Comparison of ENCODE assay signal across 8 mouse cellular contexts in the genomic region with DNA sequence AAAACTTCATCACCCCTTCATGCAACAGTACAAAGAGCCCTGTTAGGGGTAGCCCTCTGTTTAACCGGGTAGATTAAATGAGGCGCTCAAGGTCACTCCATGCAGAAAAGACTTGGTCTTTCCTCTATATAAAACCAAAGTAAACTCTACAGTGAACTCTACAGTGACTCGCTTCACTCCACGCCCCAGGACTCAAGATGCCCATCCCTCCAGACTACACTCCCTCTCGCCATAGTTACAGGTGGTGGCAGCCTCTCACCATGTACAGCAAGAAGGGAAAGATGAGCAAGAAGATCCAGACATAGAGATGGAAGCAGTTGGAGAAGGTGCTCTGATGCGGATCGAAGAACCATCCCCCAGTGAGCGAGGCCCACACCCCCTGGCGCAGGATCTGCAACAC. TPM values are rescaled to one million over a fixed set of nuclear protein-coding genes. Genes with fewer than 3 reads are reported as not detected.
A peak's percentile ranks its signal among the peaks of the same experiment; 100 is the strongest.
DNase-seq lines count a peak whose midpoint lies in the region; ATAC-seq and TF ChIP-seq lines count a peak whose summit lies in the region.

No protein-coding gene starts in this region.

- TF ChIP-seq POLR2A in bone marrow macrophage, adult 2 months (IDR thresholded peaks at IDR 0.05; ENCODE audit: borderline replicate concordance, low read depth, low read length), result no peak

- peak overlapping the region; percentile 96 for H3K27ac ChIP-seq in kidney, embryonic 15.5 days
- H3K27ac ChIP-seq in bone marrow macrophage, adult 2 months (ENCODE audit: insufficient read depth, low read depth, low read length), result no peak overlapping the region
- peak overlapping the region; percentile 78 for H3K27ac ChIP-seq in hindbrain, embryonic 14.5 days
- H3K27ac ChIP-seq in midbrain, embryonic 15.5 days, result peak overlapping the region; percentile 88

- TF ChIP-seq CTCF in bone marrow macrophage, adult 2 months (IDR thresholded peaks at IDR 0.05; ENCODE audit: low read depth, low read length), result no peak

- peak overlapping the region; percentile 96 for H3K4me2 ChIP-seq in kidney, embryonic 15.5 days
- peak overlapping the region; percentile 99 for H3K4me2 ChIP-seq in hindbrain, embryonic 14.5 days (replicated peaks)
- H3K4me2 ChIP-seq in midbrain, embryonic 15.5 days, result peak overlapping the region; percentile 99

- ATAC-seq in kidney, embryonic 15.5 days (replicated peaks; ENCODE audit: low FRiP score), result no peak
- ATAC-seq in hindbrain, embryonic 14.5 days (ENCODE audit: low FRiP score), result no peak
- ATAC-seq in midbrain, embryonic 15.5 days (replicated peaks), result no peak
- ATAC-seq in frontal cortex, adult (ENCODE audit: low TSS enrichment), result no peak

- peak overlapping the region; percentile 79 for H3K9ac ChIP-seq in kidney, embryonic 15.5 days
- H3K9ac ChIP-seq in hindbrain, embryonic 14.5 days, result peak overlapping the region; percentile 93
- peak overlapping the region; percentile 95 for H3K9ac ChIP-seq in midbrain, embryonic 15.5 days

- peak overlapping the region; percentile 81 for H3K4me3 ChIP-seq in kidney, embryonic 15.5 days (replicated peaks)
- peak overlapping the region; percentile 66 for H3K4me3 ChIP-seq in bone marrow macrophage, adult 2 months (ENCODE audit: insufficient read depth, low read length)
- peak overlapping the region; percentile 97 for H3K4me3 ChIP-seq in hindbrain, embryonic 14.5 days (replicated peaks; ENCODE audit: low read length)
- H3K4me3 ChIP-seq in midbrain, embryonic 15.5 days, result peak overlapping the region; percentile 98

- peaks cover 40% of the 10 kb centered on the region for H3K4me1 ChIP-seq in kidney, embryonic 15.5 days
- peaks cover 5% of the 10 kb centered on the region for H3K4me1 ChIP-seq in bone marrow macrophage, adult 2 months (ENCODE audit: control insufficient read depth, insufficient read depth, low read length)
- peaks cover 32% of the 10 kb centered on the region for H3K4me1 ChIP-seq in hindbrain, embryonic 14.5 days (replicated peaks; ENCODE audit: control insufficient read depth, insufficient read depth, low read length)
- peaks cover 49% of the 10 kb centered on the region for H3K4me1 ChIP-seq in midbrain, embryonic 15.5 days

- 15% methylated on average over 9 of the region's 9 CpGs for WGBS in kidney, embryonic 15.5 days
- 23% methylated on average over 9 of the region's 9 CpGs for WGBS in hindbrain, embryonic 14.5 days
- 21% methylated on average over 9 of the region's 9 CpGs for WGBS in midbrain, embryonic 15.5 days

- no peaks in the 10 kb centered on the region for H3K27me3 ChIP-seq in kidney, embryonic 15.5 days
- H3K27me3 ChIP-seq in hindbrain, embryonic 14.5 days (ENCODE audit: control insufficient read depth, insufficient read depth, low read length), result no peaks in the 10 kb centered on the region
- no peaks in the 10 kb centered on the region for H3K27me3 ChIP-seq in midbrain, embryonic 15.5 days (replicated peaks)

- no peak for DNase-seq in kidney, adult 8-10 months
- no peak for DNase-seq in hindbrain, embryonic 14.5 days (ENCODE audit: low spot score)
- no peak for DNase-seq in thymus, postnatal 4 days
- DNase-seq in yolk sac, embryonic 10.5 days (ENCODE audit: low spot score), result no peak

- peaks cover 55% of the 10 kb centered on the region for H3K36me3 ChIP-seq in kidney, embryonic 15.5 days
- H3K36me3 ChIP-seq in hindbrain, embryonic 14.5 days (replicated peaks; ENCODE audit: control insufficient read depth, insufficient read depth), result peaks cover 43% of the 10 kb centered on the region
- H3K36me3 ChIP-seq in midbrain, embryonic 15.5 days (replicated peaks), result peaks cover 37% of the 10 kb centered on the region

- H3K9me3 ChIP-seq in kidney, embryonic 15.5 days (replicated peaks), result no peaks in the 10 kb centered on the region
- no peaks in the 10 kb centered on the region for H3K9me3 ChIP-seq in hindbrain, embryonic 14.5 days (ENCODE audit: control insufficient read depth, low read length)
- H3K9me3 ChIP-seq in midbrain, embryonic 15.5 days, result no peaks in the 10 kb centered on the region

RNA-seq across cellular contexts. Expression of gene Map3k11, which starts 0.8 kb away (rescaled TPM):
- polyA plus RNA-seq in kidney, embryonic 15.5 days (2015; fragmentation: Nextera tagmentation; extraction: Ambion mirVana), result 42.6 and 43.2 TPM in 2 replicates
- 79.9 and 99.1 TPM in 2 replicates for polyA plus RNA-seq in bone marrow macrophage, adult 2 months (2012; ENCODE audit: insufficient read depth, insufficient read length, missing spikeins)
- 11.4 and 11.5 TPM in 2 replicates for polyA plus RNA-seq in hindbrain, embryonic 14.5 days (2014; fragmentation: Nextera tagmentation; extraction: Ambion mirVana)
- polyA plus RNA-seq in midbrain, embryonic 15.5 days (2015; fragmentation: Nextera tagmentation; extraction: Ambion mirVana), result 12.5 and 14.0 TPM in 2 replicates

RNA-seq across cellular contexts. Expression of gene Pcnx3, which starts 1.0 kb away (rescaled TPM):
- 22.2 and 30.1 TPM in 2 replicates for polyA plus RNA-seq in kidney, embryonic 15.5 days (2015; fragmentation: Nextera tagmentation; extraction: Ambion mirVana)
- 43.3 and 54.9 TPM in 2 replicates for polyA plus RNA-seq in bone marrow macrophage, adult 2 months (2012; ENCODE audit: insufficient read depth, insufficient read length, missing spikeins)
- 28.3 and 32.1 TPM in 2 replicates for polyA plus RNA-seq in hindbrain, embryonic 14.5 days (2014; fragmentation: Nextera tagmentation; extraction: Ambion mirVana)
- 29.2 TPM in 2 replicates for polyA plus RNA-seq in midbrain, embryonic 15.5 days (2015; fragmentation: Nextera tagmentation; extraction: Ambion mirVana)

RNA-seq across cellular contexts. Expression of gene Kcnk7, which starts 16.4 kb away (rescaled TPM):
- 0.15 and 0.38 TPM in 2 replicates for polyA plus RNA-seq in kidney, embryonic 15.5 days (2015; fragmentation: Nextera tagmentation; extraction: Ambion mirVana)
- polyA plus RNA-seq in bone marrow macrophage, adult 2 months (2012; ENCODE audit: insufficient read depth, insufficient read length, missing spikeins), result not detected in 2 replicates
- polyA plus RNA-seq in hindbrain, embryonic 14.5 days (2014; fragmentation: Nextera tagmentation; extraction: Ambion mirVana), result 0.36 TPM in 1 of 2 replicates, not detected in the other
- polyA plus RNA-seq in midbrain, embryonic 15.5 days (2015; fragmentation: Nextera tagmentation; extraction: Ambion mirVana), result 0.19 and 0.28 TPM in 2 replicates

RNA-seq across cellular contexts. Expression of gene Sipa1, which starts 24.2 kb away (rescaled TPM):
- 30.8 and 39.8 TPM in 2 replicates for polyA plus RNA-seq in kidney, embryonic 15.5 days (2015; fragmentation: Nextera tagmentation; extraction: Ambion mirVana)
- polyA plus RNA-seq in bone marrow macrophage, adult 2 months (2012; ENCODE audit: insufficient read depth, insufficient read length, missing spikeins), result 93.4 and 117 TPM in 2 replicates
- polyA plus RNA-seq in hindbrain, embryonic 14.5 days (2014; fragmentation: Nextera tagmentation; extraction: Ambion mirVana), result 12.7 and 16.2 TPM in 2 replicates
- 17.1 and 19.6 TPM in 2 replicates for polyA plus RNA-seq in midbrain, embryonic 15.5 days (2015; fragmentation: Nextera tagmentation; extraction: Ambion mirVana)

RNA-seq across cellular contexts. Expression of gene Ehbp1l1, which starts 38.4 kb away (rescaled TPM):
- polyA plus RNA-seq in kidney, embryonic 15.5 days (2015; fragmentation: Nextera tagmentation; extraction: Ambion mirVana), result 20.5 and 25.9 TPM in 2 replicates
- polyA plus RNA-seq in bone marrow macrophage, adult 2 months (2012; ENCODE audit: insufficient read depth, insufficient read length, missing spikeins), result 123 and 125 TPM in 2 replicates
- polyA plus RNA-seq in hindbrain, embryonic 14.5 days (2014; fragmentation: Nextera tagmentation; extraction: Ambion mirVana), result 9.2 and 12.5 TPM in 2 replicates
- polyA plus RNA-seq in midbrain, embryonic 15.5 days (2015; fragmentation: Nextera tagmentation; extraction: Ambion mirVana), result 23.7 and 25.5 TPM in 2 replicates
